Mouse (Mus musculus): Measurements from ENCODE around the gene Iqcd. TPM values are rescaled to one million over a fixed set of nuclear protein-coding genes. Genes with fewer than 3 reads are reported as not detected.

The Iqcd gene
- polyA plus RNA-seq, 1 experiment from 2014 or later = 1.1 TPM

- H3K9ac ChIP-seq (ENCODE audit: low read depth, low read length) = no peak overlapping the region
- peaks cover 11% of the 10 kb centered on the region for H3K27me3 ChIP-seq (ENCODE audit: insufficient read depth, low read length)
Measured at GRCm38 (mm10) chr5:120647814-120648491, 59.1 kb downstream of the Iqcd start.

GRCm38 (mm10) chr5:120648569-120649373, 60.0 kb downstream of the Iqcd start, which contains the start of gene Rasal1:
Rasal1 (plus strand) TSS chr5:120648812.
- 0 out of 2 replicates have a peak within 1 kb of the TSS, but pooled peaks have one; percentile 35 for H3K9ac ChIP-seq (ENCODE audit: low read depth, low read length)
- ATAC-seq (replicated peaks; ENCODE audit: low FRiP score, low read depth) (peak; percentile 51), DNase-seq (ENCODE audit: low spot score) (peak; percentile 46)
- H3K4me1 ChIP-seq (replicated peaks; ENCODE audit: insufficient read depth, low read length) = peaks cover 6% of the 10 kb centered on the region
- TF ChIP-seq CTCF (IDR thresholded peaks at IDR 0.05; ENCODE audit: low read depth) = peak; percentile 56
- peak within 1 kb of the TSS; percentile 58 for H3K4me2 ChIP-seq (ENCODE audit: low read length)
- no peaks in the 10 kb centered on the region for H3K36me3 ChIP-seq (ENCODE audit: insufficient read depth, low read length)
- 1% methylated on average over 53 of the region's 53 CpGs for WGBS
- H3K27me3 ChIP-seq (ENCODE audit: insufficient read depth, low read length) = peaks cover 11% of the 10 kb centered on the region
- no peaks in the 10 kb centered on the region for H3K9me3 ChIP-seq (replicated peaks; ENCODE audit: low read length)
- H3K4me3 ChIP-seq (replicated peaks; ENCODE audit: low read depth, low read length) = peak within 1 kb of the TSS; percentile 28
- H3K27ac ChIP-seq = no peak within 1 kb of the TSS

More at GRCm38 (mm10) chr5:120647814-120648491, 59.1 kb downstream of the Iqcd start:
- Histone ChIP-seq H3K36me3 (ENCODE audit: insufficient read depth, low read length) (no peaks in the 10 kb centered on the region), H3K4me1 (replicated peaks; ENCODE audit: insufficient read depth, low read length) (peaks cover 6% of the 10 kb centered on the region), H3K4me3 (replicated peaks; ENCODE audit: low read depth, low read length) (no peak overlapping the region), H3K27ac (no peak overlapping the region), H3K4me2 (ENCODE audit: low read length) (peak overlapping the region; percentile 58; the same call in 1 of the 2 replicates), H3K9me3 (replicated peaks; ENCODE audit: low read length) (no peaks in the 10 kb centered on the region)
- DNase-seq (ENCODE audit: low spot score) (no peak), ATAC-seq (replicated peaks; ENCODE audit: low FRiP score, low read depth) (no peak)
- WGBS = 22% methylated on average over 12 of the region's 12 CpGs
- peak; percentile 26 for TF ChIP-seq CTCF (IDR thresholded peaks at IDR 0.05; ENCODE audit: low read depth)

GRCm38 (mm10) chr5:120649374-120649933, 60.6 kb downstream of the Iqcd start:
- no peak for TF ChIP-seq CTCF (IDR thresholded peaks at IDR 0.05; ENCODE audit: low read depth)
- no peaks in the 10 kb centered on the region for H3K36me3 ChIP-seq (ENCODE audit: insufficient read depth, low read length)
- H3K4me1 ChIP-seq (replicated peaks; ENCODE audit: insufficient read depth, low read length) = peaks cover 6% of the 10 kb centered on the region
- DNase-seq (ENCODE audit: low spot score) = no peak
- no peaks in the 10 kb centered on the region for H3K9me3 ChIP-seq (replicated peaks; ENCODE audit: low read length)
- no peak overlapping the region for H3K27ac ChIP-seq
- peaks cover 11% of the 10 kb centered on the region for H3K27me3 ChIP-seq (ENCODE audit: insufficient read depth, low read length)
- under 1% methylated on average over 20 of the region's 21 CpGs for WGBS
- peak overlapping the region; percentile 28 for H3K4me3 ChIP-seq (replicated peaks; ENCODE audit: low read depth, low read length)
- H3K9ac ChIP-seq (ENCODE audit: low read depth, low read length) = 0 out of 2 replicates have a peak overlapping the region, but pooled peaks have one; percentile 35
- ATAC-seq (replicated peaks; ENCODE audit: low FRiP score, low read depth) = peak; percentile 44
- peak overlapping the region; percentile 58 for H3K4me2 ChIP-seq (ENCODE audit: low read length)

GRCm38 (mm10) chr5:120649938-120650337, 61.1 kb downstream of the Iqcd start:
- no peak for TF ChIP-seq CTCF (IDR thresholded peaks at IDR 0.05; ENCODE audit: low read depth)
- DNase-seq (ENCODE audit: low spot score) = no peak
- no peak overlapping the region for H3K4me3 ChIP-seq (replicated peaks; ENCODE audit: low read depth, low read length)
- H3K27me3 ChIP-seq (ENCODE audit: insufficient read depth, low read length) = peaks cover 11% of the 10 kb centered on the region
- H3K4me2 ChIP-seq (ENCODE audit: low read length) = no peak overlapping the region
- no peak overlapping the region for H3K27ac ChIP-seq
- H3K36me3 ChIP-seq (ENCODE audit: insufficient read depth, low read length) = no peaks in the 10 kb centered on the region
- H3K4me1 ChIP-seq (replicated peaks; ENCODE audit: insufficient read depth, low read length) = peaks cover 6% of the 10 kb centered on the region
- no peak for ATAC-seq (replicated peaks; ENCODE audit: low FRiP score, low read depth)
- WGBS = 26% methylated on average over 13 of the region's 13 CpGs
- no peak overlapping the region for H3K9ac ChIP-seq (ENCODE audit: low read depth, low read length)
- no peaks in the 10 kb centered on the region for H3K9me3 ChIP-seq (replicated peaks; ENCODE audit: low read length)

- no peak for TF ChIP-seq CTCF (IDR thresholded peaks at IDR 0.05; ENCODE audit: low read depth)
- 45% methylated on average over 5 of the region's 5 CpGs for WGBS
- no peaks in the 10 kb centered on the region for H3K36me3 ChIP-seq (ENCODE audit: insufficient read depth, low read length)
- H3K4me1 ChIP-seq (replicated peaks; ENCODE audit: insufficient read depth, low read length) = peaks cover 6% of the 10 kb centered on the region
- DNase-seq (ENCODE audit: low spot score) (no peak), ATAC-seq (replicated peaks; ENCODE audit: low FRiP score, low read depth) (no peak)
- peaks cover 11% of the 10 kb centered on the region for H3K27me3 ChIP-seq (ENCODE audit: insufficient read depth, low read length)
- H3K4me3 ChIP-seq (replicated peaks; ENCODE audit: low read depth, low read length) = no peak overlapping the region
- no peaks in the 10 kb centered on the region for H3K9me3 ChIP-seq (replicated peaks; ENCODE audit: low read length)
- no peak overlapping the region for H3K9ac ChIP-seq (ENCODE audit: low read depth, low read length)
- no peak overlapping the region for H3K27ac ChIP-seq
- no peak overlapping the region for H3K4me2 ChIP-seq (ENCODE audit: low read length)
Measured at GRCm38 (mm10) chr5:120651230-120651629, 62.4 kb downstream of the Iqcd start.
